Mouse (Mus musculus): ENCODE data around the gene Tbp. TPM values are rescaled to one million over a fixed set of nuclear protein-coding genes. Genes with fewer than 3 reads are reported as not detected.

Gene Tbp
- 52.9 TPM for polyA plus RNA-seq (2017; shearing (Covaris generic))

DNA sequence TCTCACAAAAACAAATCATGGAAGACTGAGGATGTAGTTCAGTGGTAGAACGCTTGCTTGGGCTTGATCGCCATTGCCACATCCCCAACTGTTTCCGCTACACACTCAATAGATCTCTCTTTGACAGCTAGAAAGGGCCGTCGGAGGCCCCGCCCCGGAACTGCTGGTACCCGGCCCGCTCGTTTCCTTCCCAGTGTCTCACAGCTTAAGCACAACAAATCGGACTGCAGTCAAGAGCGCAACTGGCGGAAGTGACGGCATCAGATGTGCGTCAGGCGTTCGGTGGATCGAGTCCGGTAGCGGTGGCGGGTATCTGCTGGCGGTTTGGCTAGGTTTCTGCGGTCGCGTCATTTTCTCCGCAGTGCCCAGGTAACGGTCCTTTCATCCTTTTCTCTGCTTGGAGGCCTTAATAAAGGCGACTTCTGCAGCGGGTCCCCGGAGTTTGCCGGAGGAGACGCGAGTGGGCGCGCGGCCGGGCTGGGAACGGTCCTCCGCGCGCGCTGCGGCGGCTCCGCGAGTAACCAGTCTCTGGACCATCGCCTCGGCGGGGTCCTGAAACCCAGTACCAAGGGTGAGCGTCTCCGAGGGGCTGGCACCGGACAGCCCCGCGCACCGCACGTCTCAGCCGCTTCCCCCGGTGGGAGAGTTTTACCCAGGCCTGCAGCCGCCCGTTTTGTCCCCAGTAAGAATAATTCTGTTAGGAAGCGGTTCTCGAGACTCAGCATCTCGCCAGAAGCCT lies at the start of gene Tbp, which contains the start of gene Psmb1:
TSS of gene Tbp (plus strand) at position 233 of the 739 bp plus-strand sequence.
TSS of gene Psmb1 (minus strand) at position 96 of the 739 bp plus-strand sequence.

DNA sequence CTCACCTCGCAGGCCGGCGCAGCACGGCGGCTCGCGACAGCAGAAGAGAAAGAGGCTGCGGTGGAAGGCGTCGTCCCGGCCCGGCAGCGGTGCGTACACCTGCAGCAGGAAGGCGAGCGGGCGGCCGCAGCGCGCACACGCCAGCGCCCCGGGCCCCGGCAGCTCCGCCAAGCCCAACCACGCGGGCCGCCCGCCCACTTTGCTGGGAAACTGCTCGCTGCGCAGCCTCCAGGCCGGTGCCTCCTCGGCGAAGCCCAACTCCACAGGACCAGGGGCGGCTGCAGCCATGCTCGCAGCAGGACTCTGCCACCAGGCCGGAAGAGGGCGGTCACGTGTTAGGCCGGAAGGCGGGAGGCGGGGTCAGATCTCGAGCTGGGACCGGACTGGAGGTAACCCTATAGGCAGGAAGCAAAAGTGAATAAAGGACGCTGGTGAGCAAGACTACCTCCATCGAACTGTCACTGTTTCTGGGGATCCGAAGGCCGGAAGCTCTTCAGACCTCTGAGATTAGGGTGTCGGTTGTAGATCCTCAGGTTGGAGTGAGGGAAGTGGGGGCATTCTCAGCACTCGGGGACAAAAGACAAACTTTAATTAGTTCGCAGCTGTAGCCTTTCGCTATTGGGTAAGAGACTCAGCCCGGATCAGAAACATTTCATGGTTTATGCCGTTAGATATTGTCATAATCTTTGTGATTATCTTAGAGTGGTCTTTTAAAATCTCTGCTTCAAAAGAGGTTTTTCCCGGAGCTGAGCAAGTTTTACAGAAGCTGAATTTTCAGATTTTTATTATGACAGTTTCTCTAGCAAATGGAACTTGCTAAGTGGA lies 27.5 kb downstream of the Tbp start, which contains the start of gene Pdcd2:
TSS of gene Pdcd2 (minus strand) at position 316 of the 825 bp plus-strand sequence.

DNA sequence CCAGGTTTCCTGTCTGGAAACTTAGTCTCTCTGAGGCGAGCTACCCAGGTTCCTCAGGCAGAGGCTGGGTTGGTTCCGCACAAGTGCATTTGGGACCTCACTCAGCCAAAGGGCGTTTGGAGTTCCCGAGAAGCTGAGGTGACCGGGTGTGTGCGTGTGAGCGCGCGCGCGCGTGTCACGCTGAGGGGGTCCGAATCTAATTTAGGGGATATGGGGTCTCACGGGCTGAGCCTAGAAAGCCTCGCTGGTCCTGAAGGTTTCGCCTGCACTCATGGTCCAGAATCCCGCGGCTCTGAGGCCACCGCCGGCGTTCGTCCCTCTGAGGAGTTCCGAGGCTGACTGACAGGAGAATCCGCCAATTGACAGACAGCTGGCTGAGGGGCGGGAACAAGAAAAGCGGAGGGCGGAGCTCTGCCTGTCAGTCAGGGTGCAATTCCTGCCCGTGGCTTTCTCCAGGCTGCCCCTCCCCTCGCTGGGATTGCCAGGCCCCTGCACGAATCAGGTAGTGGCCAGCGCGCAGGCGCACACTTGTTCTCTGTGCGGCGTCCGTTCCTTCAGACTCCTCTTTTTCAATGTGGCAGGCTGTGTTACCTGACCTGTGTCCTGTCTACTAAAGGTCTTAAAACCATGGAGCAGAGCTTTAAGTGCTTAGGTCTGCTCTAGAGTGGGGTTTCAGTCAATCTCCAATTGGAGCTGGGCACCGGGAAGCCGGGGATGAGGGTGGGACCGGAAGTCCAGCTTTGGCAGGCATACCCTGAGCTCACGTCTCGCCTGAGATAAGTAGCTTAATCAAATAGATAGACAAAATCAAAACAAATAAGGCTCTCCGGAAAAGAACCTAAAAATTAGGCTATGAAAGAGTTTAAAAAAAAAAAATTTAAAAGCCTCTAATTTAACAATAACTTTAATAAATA lies 64.6 kb downstream of the Tbp start, which contains the start of gene Prdm9:
TSS of gene Prdm9 (minus strand) at position 341 of the 914 bp plus-strand sequence.

Other genes with a start within 250 kb of the Tbp start
- gene Dll1, start 123.0 kb upstream of the Tbp start, polyA plus RNA-seq (2017; shearing (Covaris generic)) = 0.30 TPM
- 41.1 TPM for gene Fam120b, start 103.7 kb upstream of the Tbp start, polyA plus RNA-seq (2017; shearing (Covaris generic))
- gene Psmb1, start 137 bp upstream of the Tbp start, polyA plus RNA-seq (2017; shearing (Covaris generic)) = 249 TPM
- gene Pdcd2, start 27.4 kb downstream of the Tbp start, polyA plus RNA-seq (2017; shearing (Covaris generic)) = 113 TPM
- 7.1 TPM for gene Prdm9, start 64.5 kb downstream of the Tbp start, polyA plus RNA-seq (2017; shearing (Covaris generic))
- gene Chd1, start 205.1 kb downstream of the Tbp start, polyA plus RNA-seq (2017; shearing (Covaris generic)) = 98.9 TPM